Mouse (Mus musculus) thymus, adult 2 months (tissue): Measurements from ENCODE around the gene Zfp609. TPM values are rescaled to one million over a fixed set of nuclear protein-coding genes. Genes with fewer than 3 reads are reported as not detected.

ENCODE experiments used
- DNase-seq: peaks from one replicate; pipeline ENCODE4 v3.0.0; 2021
- H3K27ac ChIP-seq: fragments of 200-500 bp; 2 replicates; pipeline ENCODE4 v1.5.1; 2012; ENCODE audit warnings: low read length, control low read depth; ENCODE audit not compliant: control insufficient read depth, insufficient read depth
- H3K27me3 ChIP-seq: fragments of 200-500 bp; 2 replicates; pipeline ENCODE4 v1.6.1; 2012; ENCODE audit warnings: mild to moderate bottlenecking, low read length, moderate library complexity, mixed read lengths; ENCODE audit not compliant: control insufficient read depth, insufficient read depth
- H3K36me3 ChIP-seq: fragments of 200-500 bp; 2 replicates; pipeline ENCODE4 v1.6.1; 2012; ENCODE audit warnings: mild to moderate bottlenecking, low read length, moderate library complexity; ENCODE audit not compliant: control insufficient read depth, insufficient read depth
- H3K4me1 ChIP-seq: fragments of 200-500 bp; replicated peaks from 2 replicates; pipeline ENCODE4 v1.6.1; 2012; ENCODE audit warnings: low read length; ENCODE audit not compliant: control insufficient read depth, insufficient read depth
- H3K4me3 ChIP-seq: fragments of 200-500 bp; 2 replicates; pipeline ENCODE4 v1.5.1; 2012; ENCODE audit warnings: mild to moderate bottlenecking, low read length, control low read depth, moderate library complexity; ENCODE audit not compliant: control insufficient read depth, insufficient read depth
- CTCF ChIP-seq: fragments of 200-500 bp; IDR thresholded peaks from 2 replicates; pipeline ENCODE4 v1.5.1; 2012; ENCODE audit warnings: mild to moderate bottlenecking, control low read depth, low read length, moderate library complexity, borderline replicate concordance; ENCODE audit not compliant: control insufficient read depth, poor library complexity, insufficient read depth; ENCODE audit errors: extremely low read depth
- POLR2A ChIP-seq: fragments of 200-500 bp; IDR thresholded peaks from 2 replicates; pipeline ENCODE4 v1.6.1; 2012; ENCODE audit warnings: mild to moderate bottlenecking, low read length, control low read depth, moderate library complexity; ENCODE audit not compliant: control insufficient read depth, poor library complexity, insufficient read depth; ENCODE audit errors: extremely low read depth
- WGBS: fragments of 180-500 bp; shearing (Covaris S2); methylation state at CpG from one replicate; pipeline ENCODE4 v1.1.7; 2018; 5-methylcytosine and 5-hydroxymethylcytosine counted together
- polyA plus RNA-seq: library from polyadenylated mRNA; depleted of rRNA; stranded (reverse); fragments of >200 nt; gene quantifications from 2 replicates; pipeline ENCODE4 v1.2.3, GENCODE M21; 2012

Zfp609 gene
- polyA plus RNA-seq, 1 experiment = 8.0 TPM

- 87% methylated on average over 8 of the region's 8 CpGs for WGBS
- Histone ChIP-seq H3K36me3 (no peaks in the 10 kb centered on the region), H3K4me3 (no peak overlapping the region), H3K27me3 (no peaks in the 10 kb centered on the region), H3K27ac (no peak overlapping the region), H3K4me1 (no peaks in the 10 kb centered on the region)
- no peak for DNase-seq
- TF ChIP-seq POLR2A (no peak), CTCF (no peak)
Observed at GRCm38 (mm10) chr9:65776137-65776872, 51.1 kb downstream of the Zfp609 start.

DNA sequence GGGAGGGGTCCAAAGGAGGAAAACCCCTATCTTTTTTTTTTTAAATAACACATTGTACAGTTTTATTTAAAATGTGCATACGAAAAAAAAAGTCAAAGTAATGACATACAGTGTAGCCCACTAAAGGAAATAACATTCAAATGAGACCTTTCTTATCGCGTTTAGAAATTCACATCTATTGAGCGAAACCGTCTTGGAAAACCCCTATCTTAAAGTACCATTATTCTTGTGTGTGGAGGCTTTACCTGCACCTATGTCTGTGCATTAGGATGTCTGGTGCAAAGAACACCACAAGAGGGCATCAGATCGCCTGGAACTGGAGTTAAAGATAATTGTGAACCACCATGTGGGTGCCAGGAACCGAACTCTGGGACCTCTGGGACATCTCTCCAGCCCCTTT, 53.6 kb downstream of the Zfp609 start:
- no peak overlapping the region for H3K27ac ChIP-seq
- no peaks in the 10 kb centered on the region for H3K27me3 ChIP-seq
- H3K4me3 ChIP-seq = no peak overlapping the region
- WGBS = 98% methylated on average over 7 of the region's 7 CpGs
- no peak for DNase-seq
- H3K4me1 ChIP-seq = 0 out of 2 replicates have a peak, but pooled peaks cover 2% of the 10 kb centered on the region
- TF ChIP-seq POLR2A (no peak), CTCF (no peak)
- no peaks in the 10 kb centered on the region for H3K36me3 ChIP-seq

DNA sequence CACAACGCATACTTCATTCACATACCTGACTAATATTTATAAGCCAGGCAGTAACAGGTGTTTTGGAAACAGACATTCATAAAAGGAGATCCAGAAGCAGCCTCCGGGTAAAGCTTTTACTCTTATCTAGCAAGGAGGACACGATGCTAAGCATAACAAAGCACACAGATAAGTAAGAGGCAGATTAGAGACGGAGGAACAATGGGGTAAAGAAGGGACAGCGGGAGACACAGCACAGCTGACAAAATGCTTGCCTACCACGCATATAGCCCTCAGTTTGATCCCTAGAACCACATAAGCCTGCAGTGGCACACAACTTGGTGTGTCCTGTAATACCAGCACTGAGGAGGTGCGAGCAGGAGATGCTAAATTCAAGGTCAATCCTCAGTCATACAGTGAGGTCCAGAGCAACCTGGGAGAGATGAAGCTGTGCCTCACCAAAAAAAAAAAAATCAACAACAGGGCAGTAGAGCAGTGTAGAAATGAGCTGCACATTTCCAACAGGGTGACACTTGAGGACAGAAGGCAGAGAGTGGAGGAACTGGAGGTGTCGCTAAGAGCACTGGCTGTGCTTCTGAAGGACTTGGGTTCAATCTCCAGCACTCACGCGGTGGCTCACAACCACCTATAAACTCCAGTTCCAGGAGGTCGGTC, 56.2 kb downstream of the Zfp609 start:
- no peak for DNase-seq
- H3K27ac ChIP-seq = no peak overlapping the region
- H3K36me3 ChIP-seq = no peaks in the 10 kb centered on the region
- 94% methylated on average over 11 of the region's 11 CpGs for WGBS
- TF ChIP-seq CTCF = no peak
- no peak for TF ChIP-seq POLR2A
- H3K27me3 ChIP-seq = no peaks in the 10 kb centered on the region
- H3K4me3 ChIP-seq = no peak overlapping the region
- 0 out of 2 replicates have a peak, but pooled peaks cover 2% of the 10 kb centered on the region for H3K4me1 ChIP-seq

DNA sequence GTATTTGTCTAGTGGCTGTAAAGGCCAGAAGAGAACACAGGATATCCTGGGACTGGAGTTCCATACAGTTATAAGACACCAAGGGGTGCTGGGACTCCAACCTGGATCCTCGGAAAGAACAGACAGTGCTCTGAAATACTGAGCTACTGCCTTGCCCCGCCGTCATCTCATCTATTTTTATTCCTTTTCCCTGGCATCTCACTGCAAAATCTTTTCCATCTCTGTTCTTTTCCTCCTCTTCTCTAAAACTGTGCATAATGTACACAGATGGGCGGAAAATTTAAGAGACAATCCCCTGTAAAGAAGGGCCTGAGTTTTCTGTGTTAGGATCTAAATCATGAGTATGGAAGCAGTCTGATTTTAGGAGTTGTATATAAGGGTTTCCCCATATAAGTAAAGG, 64.6 kb downstream of the Zfp609 start:
- H3K27ac ChIP-seq = no peak overlapping the region
- WGBS = 98% methylated on average over 4 of the region's 4 CpGs

DNA sequence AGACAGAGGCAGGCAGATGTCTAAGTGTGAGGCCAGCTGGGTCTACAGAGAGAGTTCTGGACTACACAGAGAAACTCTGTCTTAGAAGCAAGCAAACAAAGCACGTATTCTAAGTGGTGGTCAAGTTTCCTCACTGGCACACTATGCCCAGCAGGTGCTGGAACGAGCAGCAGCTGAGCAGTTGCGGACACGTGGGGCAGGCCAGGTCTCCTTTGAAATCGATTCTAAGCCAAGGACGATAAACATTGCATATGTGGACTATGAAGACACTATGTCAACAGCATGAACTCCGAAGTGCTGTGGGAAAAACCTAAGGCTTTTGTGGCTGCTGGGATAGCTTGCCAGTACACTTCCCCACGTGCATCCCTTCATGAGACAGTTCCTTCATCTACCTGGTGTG, 67.4 kb downstream of the Zfp609 start:
- H3K4me3 ChIP-seq = no peak overlapping the region
- no peaks in the 10 kb centered on the region for H3K4me1 ChIP-seq
- WGBS = 93% methylated on average over 8 of the region's 8 CpGs
- H3K36me3 ChIP-seq = no peaks in the 10 kb centered on the region
- H3K27me3 ChIP-seq = no peaks in the 10 kb centered on the region
- H3K27ac ChIP-seq = no peak overlapping the region
- DNase-seq = no peak
- TF ChIP-seq POLR2A (no peak), CTCF (no peak)

More for the DNA sequence above, 64.6 kb downstream of the Zfp609 start:
- no peak for DNase-seq
- Histone ChIP-seq H3K4me1 (no peaks in the 10 kb centered on the region), H3K4me3 (no peak overlapping the region), H3K27me3 (no peaks in the 10 kb centered on the region), H3K36me3 (no peaks in the 10 kb centered on the region)
- TF ChIP-seq CTCF = no peak
- TF ChIP-seq POLR2A = no peak

DNA sequence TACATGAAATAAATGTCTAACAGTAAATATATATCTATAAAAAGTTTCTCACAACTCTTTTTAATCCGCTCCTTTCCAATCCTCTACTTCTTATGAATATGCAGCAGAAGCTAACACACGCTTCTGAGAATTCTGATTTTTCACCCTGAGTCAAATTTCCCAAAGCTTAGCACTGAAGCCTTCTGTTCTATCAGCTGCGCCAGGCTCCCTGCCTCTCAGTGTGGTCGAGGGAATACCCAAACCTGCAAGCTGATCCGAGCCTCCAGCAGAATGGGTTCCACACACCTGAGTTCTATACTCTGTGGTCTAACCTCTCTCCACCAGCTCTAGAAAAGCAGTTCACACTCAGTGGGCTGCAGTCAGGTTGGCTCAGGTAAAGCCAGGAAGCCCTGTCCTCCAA, 68.1 kb downstream of the Zfp609 start:
- DNase-seq = no peak
- no peak overlapping the region for H3K27ac ChIP-seq
- no peak overlapping the region for H3K4me3 ChIP-seq
- H3K36me3 ChIP-seq = no peaks in the 10 kb centered on the region
- TF ChIP-seq CTCF (no peak), POLR2A (no peak)
- no peaks in the 10 kb centered on the region for H3K27me3 ChIP-seq
- 87% methylated on average over 5 of the region's 5 CpGs for WGBS
- no peaks in the 10 kb centered on the region for H3K4me1 ChIP-seq
